Mouse (Mus musculus): ENCODE measurements around the gene Wnk2.

The Wnk2 gene

GRCm38 (mm10) chr13:49147858-49148226 lies at the start of gene Wnk2:
Wnk2 (minus strand) TSS chr13:49148014.
- peak; percentile 92 for DNase-seq

DNA sequence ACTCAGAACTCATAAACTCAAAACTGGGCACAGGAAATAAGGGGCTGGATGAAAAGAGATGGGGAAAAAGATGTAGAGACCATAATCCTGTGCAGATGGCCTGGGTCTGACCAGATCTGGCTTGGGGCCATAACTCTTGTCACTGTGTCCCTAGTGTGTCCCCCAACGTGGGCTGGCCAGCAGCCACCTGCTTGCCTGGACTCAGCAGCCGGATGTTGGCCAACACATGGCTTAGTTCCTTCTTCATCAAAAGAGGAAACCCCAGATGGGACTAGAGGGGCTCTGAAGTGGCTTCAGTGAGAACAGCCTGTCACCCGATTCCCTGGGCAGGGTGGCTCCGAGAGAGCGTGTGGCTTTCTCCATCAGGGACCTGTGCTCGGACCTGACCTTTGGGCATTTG lies 49.0 kb upstream of the Wnk2 start:
- no peak for DNase-seq

- DNase-seq: no peak
These were observed 48.4 kb upstream of the Wnk2 start for GRCm38 (mm10) chr13:49196211-49196610.

DNA sequence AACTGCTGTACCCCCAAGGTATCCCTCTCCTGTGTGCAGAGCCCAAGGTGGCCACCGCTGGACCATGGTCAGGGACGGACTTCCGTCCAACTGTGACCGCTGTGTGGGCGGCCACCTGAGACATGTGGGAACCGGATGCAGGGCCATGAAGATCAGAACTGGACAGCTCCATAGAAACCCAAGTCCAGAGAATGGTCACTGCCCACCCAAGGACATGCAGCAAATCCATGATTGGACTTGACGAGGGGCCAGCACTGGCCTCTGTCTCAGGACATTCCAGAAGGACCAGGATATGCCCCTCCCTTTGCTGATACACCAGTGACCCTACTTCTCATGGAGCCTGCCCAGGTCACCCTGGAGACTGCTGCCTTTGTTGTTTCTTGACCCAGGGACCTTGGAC lies 47.8 kb upstream of the Wnk2 start:
- DNase-seq: no peak

GRCm38 (mm10) chr13:49194811-49195210 lies 47.0 kb upstream of the Wnk2 start:
- DNase-seq: no peak

- DNase-seq: no peak
These were observed 45.8 kb upstream of the Wnk2 start for GRCm38 (mm10) chr13:49193650-49194049.

DNA sequence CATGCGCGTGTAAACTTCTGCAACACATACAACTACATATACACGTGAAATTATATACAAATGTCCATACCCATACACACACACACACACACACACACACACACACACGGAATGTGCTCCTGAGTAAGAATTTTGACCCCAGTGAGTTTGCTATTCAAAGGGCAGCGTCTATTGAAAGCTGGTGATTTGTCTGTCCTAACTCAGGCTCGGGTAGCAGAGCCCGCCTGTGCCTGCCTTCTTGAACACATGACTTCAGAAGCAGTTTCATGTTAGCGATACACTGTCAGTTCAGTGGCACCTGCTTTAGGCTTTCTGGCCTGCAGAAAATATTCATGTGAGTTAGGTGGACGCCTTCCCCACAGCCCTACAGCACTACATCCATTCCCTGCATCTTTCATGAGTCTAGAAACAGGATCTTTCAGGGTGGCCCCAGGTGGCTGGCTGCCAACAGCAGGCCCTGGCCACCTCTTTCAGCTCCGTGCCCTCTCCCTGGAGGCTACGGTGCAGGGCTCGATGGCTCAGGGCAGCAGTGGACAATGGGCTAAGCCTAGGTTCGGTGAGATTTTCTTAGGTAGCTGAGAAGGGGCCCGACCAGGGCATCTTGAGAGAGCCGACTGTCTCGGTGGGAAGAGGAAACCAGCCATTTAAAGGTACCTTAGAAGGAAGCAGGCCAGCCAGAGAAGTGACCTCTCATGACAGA lies 44.5 kb upstream of the Wnk2 start:
- DNase-seq: no peak

- DNase-seq: no peak
These were observed 43.8 kb upstream of the Wnk2 start for GRCm38 (mm10) chr13:49191673-49192035.

GRCm38 (mm10) chr13:49190876-49191672 lies 43.3 kb upstream of the Wnk2 start:
- DNase-seq: no peak

DNA sequence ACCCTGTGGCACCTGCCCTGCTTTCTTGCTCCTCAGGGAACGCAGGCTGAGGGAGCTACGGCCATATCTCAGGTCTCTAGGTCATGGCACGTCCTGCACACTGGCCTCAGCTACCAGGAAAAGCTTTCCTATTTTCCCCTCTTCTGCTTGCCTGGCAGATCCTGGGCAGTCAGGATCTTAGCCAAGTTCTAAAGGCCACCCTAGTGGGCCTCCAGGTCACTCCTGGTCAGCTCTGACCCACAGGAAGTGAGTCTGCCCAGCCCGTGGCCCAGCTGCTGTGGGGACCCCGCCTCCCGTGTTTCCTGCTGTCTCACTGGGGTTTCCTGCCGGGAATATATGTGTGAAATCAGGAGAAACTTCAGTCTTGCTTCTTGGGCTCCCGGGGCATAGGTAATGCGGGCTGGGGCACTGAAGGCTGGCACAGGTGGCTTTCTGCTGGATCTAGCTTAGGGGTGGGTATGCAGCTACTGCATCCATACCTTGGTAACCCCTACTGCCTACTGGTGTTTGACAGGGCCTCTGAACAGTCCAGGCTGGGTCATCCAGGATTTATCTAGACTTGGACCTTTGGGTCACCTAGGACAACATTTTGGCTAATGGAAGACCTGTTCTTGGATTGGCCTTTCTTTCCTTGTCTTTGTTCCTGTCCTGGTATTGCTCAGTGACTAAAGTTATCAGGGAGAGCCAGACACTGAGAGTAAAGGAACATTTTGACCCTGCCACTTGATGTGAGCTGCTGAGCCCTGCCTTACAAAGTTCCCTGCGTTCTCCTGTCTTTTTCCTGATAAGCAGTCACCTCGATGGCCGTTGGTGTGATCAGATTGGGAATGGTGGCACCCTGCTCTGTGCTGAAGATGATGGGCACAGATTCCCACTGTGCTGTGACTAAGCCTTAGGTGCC lies 42.4 kb upstream of the Wnk2 start:
- no peak for DNase-seq

GRCm38 (mm10) chr13:49188966-49189360 lies 41.1 kb upstream of the Wnk2 start:
- no peak for DNase-seq

GRCm38 (mm10) chr13:49188219-49188965 lies 40.6 kb upstream of the Wnk2 start:
- DNase-seq: no peak

- DNase-seq: peak; percentile 79
These were observed 39.7 kb upstream of the Wnk2 start, which contains the start of gene Ninj1 for GRCm38 (mm10) chr13:49187288-49188218. Ninj1 (plus strand) TSS chr13:49187485.

GRCm38 (mm10) chr13:49186798-49187287 lies 39.0 kb upstream of the Wnk2 start:
- DNase-seq: peak; percentile 79

DNA sequence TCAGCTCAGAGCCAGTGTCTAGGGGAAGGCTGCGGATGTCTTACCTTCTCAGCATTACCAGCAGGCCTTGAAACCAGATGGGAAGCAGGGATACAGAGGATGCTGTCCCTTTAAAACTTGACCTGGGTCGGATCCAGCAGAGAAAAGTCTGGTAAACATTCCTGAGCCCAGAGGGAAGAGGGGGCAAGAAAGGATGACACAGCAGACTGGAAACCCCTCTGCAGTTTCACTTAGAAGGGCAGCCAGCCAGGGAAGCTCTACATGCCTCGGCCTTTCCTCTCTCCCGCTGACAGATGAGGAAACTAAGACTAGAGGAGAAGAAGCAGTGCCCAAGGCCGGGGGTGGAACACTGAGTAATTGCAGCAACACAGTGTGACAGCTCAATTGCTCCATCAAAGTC lies 35.8 kb upstream of the Wnk2 start:
- no peak for DNase-seq

GRCm38 (mm10) chr13:49183161-49183560 lies 35.3 kb upstream of the Wnk2 start:
- no peak for DNase-seq

- DNase-seq: peak; percentile 90
These were observed 33.7 kb upstream of the Wnk2 start for GRCm38 (mm10) chr13:49181411-49181984.

GRCm38 (mm10) chr13:49180691-49181090 lies 32.9 kb upstream of the Wnk2 start:
- no peak for DNase-seq

GRCm38 (mm10) chr13:49180274-49180673 lies 32.5 kb upstream of the Wnk2 start:
- peak; percentile 54 for DNase-seq

DNA sequence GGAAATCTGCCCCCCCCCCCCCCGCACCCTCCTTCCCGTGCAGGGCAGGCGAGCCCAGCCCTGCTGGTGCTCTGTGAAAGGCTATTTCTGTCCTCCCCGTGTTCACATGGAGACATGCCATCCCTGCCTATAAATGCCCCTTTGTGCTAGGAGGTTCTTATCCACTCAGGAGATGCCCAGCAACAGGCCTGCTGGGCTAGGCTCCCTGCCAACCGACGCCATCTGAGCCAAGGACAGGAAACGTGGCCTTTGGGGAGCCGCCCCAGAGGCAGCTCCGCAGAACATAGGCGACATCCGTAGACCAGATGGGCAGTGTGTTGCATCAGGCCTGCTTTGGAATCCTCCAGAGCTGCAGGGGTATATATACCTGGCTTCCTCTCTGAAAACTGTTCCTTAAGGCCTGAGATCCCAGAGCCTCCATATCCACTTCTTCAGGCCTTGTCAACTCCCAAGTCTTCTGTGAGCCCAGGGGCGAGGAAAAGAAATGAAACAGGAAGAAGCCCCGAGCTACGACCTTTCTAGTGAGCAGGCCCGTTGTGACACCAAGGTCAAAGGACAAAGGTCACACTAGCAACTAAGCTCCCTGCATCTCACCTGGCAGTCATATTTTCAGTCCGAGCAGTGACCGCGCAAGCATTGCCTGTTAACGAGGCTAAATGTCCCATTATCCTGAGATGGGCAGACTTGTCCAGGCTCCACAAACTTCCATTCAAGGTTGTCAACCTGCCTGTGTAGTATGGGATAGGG lies 31.2 kb upstream of the Wnk2 start:
- peak; percentile 93 for DNase-seq
